Mouse (Mus musculus) adrenal gland, adult 18-20 months (tissue): ENCODE measurements around the gene Tln2. TPM values are rescaled to one million over a fixed set of nuclear protein-coding genes. Genes with fewer than 3 reads are reported as not detected.

Source experiments
- DNase-seq, 2 experiments: peaks; one replicate each; pipeline ENCODE4 v3.0.0; 2021 to 2022; ENCODE audit warnings: low spot score in 2 of 2
- microRNA-seq, 2 experiments: library from miRNA; unstranded; fragments of <30 nt; microRNA quantifications; one replicate each; pipeline ENCODE4 v1.2.0; 2021; ENCODE audit warnings: borderline number of aligned reads in 2 of 2
- total RNA-seq, 2 experiments: library from RNA; stranded (reverse); gene quantifications; 1 replicate in 1 of 2; 2 replicates in 1 of 2; pipeline ENCODE4 v1.2.3; 2021

Gene Tln2
- total RNA-seq, 2 experiments from 2014 or later: 24.6 to 27.5 TPM

- DNase-seq: no peak
Observed at GRCm38 (mm10) chr9:67170047-67170446, 389.5 kb downstream of the Tln2 start.

Small RNA genes within 50 kb of the gene (microRNA-seq; reads per million reads assigned to microRNA genes)
- gene Mir190a: 38.0 to 48.7 reads per million in 2 experiments

Other genes with a start within 250 kb of the Tln2 start
- gene C2cd4b, start 199.7 kb upstream of the Tln2 start, total RNA-seq: 1 to 10 TPM; 1.5 to 1.7 TPM